Mouse (Mus musculus) gonadal fat pad, adult 2 months (tissue): ENCODE results near the gene Ankrd12. TPM values are rescaled to one million over a fixed set of nuclear protein-coding genes. Genes with fewer than 3 reads are reported as not detected.
A peak's percentile ranks its signal among the peaks of the same experiment; 100 is the strongest.

Experiments used
- DNase-seq: peaks from one replicate; pipeline ENCODE4 v3.0.0-alpha.2; 2012; ENCODE audit warnings: low read depth
- polyA plus RNA-seq: library from polyadenylated mRNA; depleted of rRNA; stranded (reverse); fragments of >200 nt; gene quantifications from 2 replicates; pipeline ENCODE4 v1.2.3, GENCODE M21; 2012; rRNA removed

The Ankrd12 gene
- polyA plus RNA-seq, 1 experiment = 7.5 TPM

- no peak for DNase-seq
These were observed 146.6 kb downstream of the Ankrd12 start for GRCm38 (mm10) chr17:65930158-65930826.

GRCm38 (mm10) chr17:65929319-65929978 is 147.4 kb downstream of the Ankrd12 start:
- peak; percentile 54 for DNase-seq

GRCm38 (mm10) chr17:65927077-65927476 is 149.8 kb downstream of the Ankrd12 start:
- no peak for DNase-seq

- no peak for DNase-seq
These were observed 152.7 kb downstream of the Ankrd12 start for GRCm38 (mm10) chr17:65924218-65924617.

- no peak for DNase-seq
These were observed 154.9 kb downstream of the Ankrd12 start for GRCm38 (mm10) chr17:65921975-65922374.

GRCm38 (mm10) chr17:65919235-65919634 is 157.7 kb downstream of the Ankrd12 start:
- no peak for DNase-seq

- no peak for DNase-seq
These were observed 160.7 kb downstream of the Ankrd12 start for GRCm38 (mm10) chr17:65916135-65916668.

Other genes starting within 250 kb of the Ankrd12 start
- gene Ralbp1, start 191.3 kb downstream of the Ankrd12 start, polyA plus RNA-seq = 38.3 and 41.8 TPM in 2 replicates
- 47.3 and 48.4 TPM in 2 replicates for gene Twsg1, start 125.9 kb downstream of the Ankrd12 start, polyA plus RNA-seq
- gene Ndufv2, start 24.5 kb upstream of the Ankrd12 start, polyA plus RNA-seq = 46.4 and 54.7 TPM in 2 replicates
- 37.1 and 45.8 TPM in 2 replicates for gene Washc1, start 34.5 kb upstream of the Ankrd12 start, polyA plus RNA-seq
- 2.6 and 2.8 TPM in 2 replicates for gene Ddx11, start 46.4 kb upstream of the Ankrd12 start, polyA plus RNA-seq